Mouse (Mus musculus) heart, adult 2 months (tissue): Measurements from ENCODE around the gene Ndufa13. TPM values are rescaled to one million over a fixed set of nuclear protein-coding genes. Genes with fewer than 3 reads are reported as not detected.

Source experiments
- DNase-seq, 2 experiments: peaks; one replicate each; pipeline ENCODE4 v3.0.0; 2021
- H3K27ac ChIP-seq: fragments of 200-600 bp; 2 replicates; pipeline ENCODE4 v1.8.1; 2022
- H3K27me3 ChIP-seq: fragments of 200-500 bp; 2 replicates; pipeline ENCODE4 v1.6.1; 2012; ENCODE audit warnings: mild to moderate bottlenecking, low read length, inconsistent platforms, mixed read lengths; ENCODE audit not compliant: control insufficient read depth, insufficient read depth
- H3K36me3 ChIP-seq: fragments of 200-500 bp; 2 replicates; pipeline ENCODE4 v1.6.1; 2012; ENCODE audit warnings: low read length, inconsistent platforms; ENCODE audit not compliant: control insufficient read depth, insufficient read depth
- H3K4me1 ChIP-seq: fragments of 200-500 bp; 2 replicates; pipeline ENCODE4 v1.6.1; 2011; ENCODE audit warnings: low read length; ENCODE audit not compliant: control insufficient read depth, insufficient read depth
- H3K4me3 ChIP-seq: fragments of 200-600 bp; 2 replicates; pipeline ENCODE4 v1.8.1; 2022
- H3K79me2 ChIP-seq: fragments of 200-500 bp; replicated peaks from 2 replicates; pipeline ENCODE4 v1.6.1; 2012; ENCODE audit warnings: mild to moderate bottlenecking, inconsistent platforms, low read length, moderate library complexity, mixed read lengths; ENCODE audit not compliant: control insufficient read depth, insufficient read depth
- H3K9ac ChIP-seq: fragments of 200-500 bp; 2 replicates; pipeline ENCODE4 v1.6.1; 2012; ENCODE audit warnings: low read depth, mild to moderate bottlenecking, control low read depth, inconsistent platforms, low read length, mixed read lengths
- CTCF ChIP-seq: fragments of 200-600 bp; IDR thresholded peaks from 2 replicates; pipeline ENCODE4 v1.8.1; 2022; ENCODE audit warnings: antibody characterized with exemption, mild to moderate bottlenecking, moderate library complexity
- EP300 ChIP-seq: fragments of 200-500 bp; IDR thresholded peaks from 2 replicates; pipeline ENCODE4 v1.6.1; 2011; ENCODE audit warnings: low read depth, low read length, control low read depth; ENCODE audit not compliant: insufficient read depth
- POLR2A ChIP-seq: fragments of 200-500 bp; IDR thresholded peaks from 2 replicates; pipeline ENCODE4 v1.6.1; 2011; ENCODE audit warnings: mild to moderate bottlenecking, low read depth, low read length, control low read depth; ENCODE audit not compliant: insufficient read depth
- WGBS: fragments of 180-500 bp; shearing (Covaris S2); methylation state at CpG from one replicate; pipeline ENCODE4 v1.1.7; 2018; 5-methylcytosine and 5-hydroxymethylcytosine counted together
- intact Hi-C: fragments of 180-260 bp; cut with DNase I; formaldehyde crosslinking; loops from one replicate; pipeline ENCODE4 v1.15.1; 2025
- polyA plus RNA-seq: library from polyadenylated mRNA; depleted of rRNA; stranded (reverse); fragments of >200 nt; gene quantifications from 2 replicates; pipeline ENCODE4 v1.2.3, GENCODE M21; 2012; rRNA removed
- total RNA-seq, 2 experiments: library from RNA; stranded (reverse); gene quantifications; 2 replicates each; pipeline ENCODE4 v1.2.3; 2021

The Ndufa13 gene
- total and polyA plus RNA-seq, 3 experiments, result 417 to 492 (median 488) TPM

DNA sequence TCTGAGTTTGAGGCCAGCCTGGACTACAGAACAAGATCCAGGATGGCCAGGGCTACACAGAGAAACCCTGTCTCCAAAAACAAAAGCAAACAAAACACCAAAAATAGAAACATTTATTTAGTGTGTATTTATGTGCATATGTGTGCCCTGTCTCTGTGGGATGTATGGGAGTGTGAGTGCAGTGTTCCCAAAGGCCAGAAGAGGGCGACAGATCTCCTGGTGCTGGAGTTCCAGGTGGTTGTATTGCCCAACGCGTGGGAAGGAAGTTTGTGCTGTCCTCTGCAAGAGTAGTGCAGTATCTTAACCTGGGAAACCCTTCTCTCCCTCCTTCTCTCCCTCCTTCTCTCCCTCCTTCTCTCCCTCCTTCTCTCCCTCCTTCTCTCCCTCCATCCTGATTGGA, 52.5 kb downstream of the Ndufa13 start:
- H3K4me3 ChIP-seq, result no peak overlapping the region
- 55% methylated on average over 3 of the region's 3 CpGs for WGBS
- TF ChIP-seq POLR2A (no peak), CTCF (peak; percentile 24; the same call in 1 of the 2 replicates)
- intact Hi-C loops, result no loop called here
- H3K79me2 ChIP-seq, result no peaks in the 10 kb centered on the region
- no peak for DNase-seq
- H3K27ac ChIP-seq, result no peak overlapping the region
- H3K9ac ChIP-seq, result no peak overlapping the region
- no peaks in the 10 kb centered on the region for H3K36me3 ChIP-seq
- no peaks in the 10 kb centered on the region for H3K27me3 ChIP-seq
- H3K4me1 ChIP-seq, result peaks cover 3% of the 10 kb centered on the region

- peak in 1 of 2 experiments; percentile 66 for DNase-seq
- Histone ChIP-seq H3K4me3 (no peak overlapping the region), H3K27ac (no peak overlapping the region), H3K79me2 (no peaks in the 10 kb centered on the region), H3K4me1 (peaks cover 3% of the 10 kb centered on the region), H3K36me3 (no peaks in the 10 kb centered on the region), H3K9ac (no peak overlapping the region), H3K27me3 (no peaks in the 10 kb centered on the region)
- WGBS, result 34% methylated on average over 8 of the region's 8 CpGs
- TF ChIP-seq POLR2A (no peak), CTCF (no peak), EP300 (no peak)
- intact Hi-C loops, result no loop called here
Measured at GRCm38 (mm10) chr8:69848951-69849350, 53.4 kb downstream of the Ndufa13 start.

GRCm38 (mm10) chr8:69847167-69848065, 54.9 kb downstream of the Ndufa13 start:
- Histone ChIP-seq H3K27me3 (no peaks in the 10 kb centered on the region), H3K4me1 (peaks cover 3% of the 10 kb centered on the region), H3K36me3 (no peaks in the 10 kb centered on the region), H3K9ac (no peak overlapping the region), H3K4me3 (no peak overlapping the region), H3K27ac (no peak overlapping the region), H3K79me2 (no peaks in the 10 kb centered on the region)
- TF ChIP-seq EP300, result no peak
- TF ChIP-seq POLR2A, result no peak
- TF ChIP-seq CTCF, result no peak
- no peak for DNase-seq
- WGBS, result 67% methylated on average over 3 of the region's 3 CpGs
- intact Hi-C loops, result no loop called here

Other genes starting within 250 kb of the Ndufa13 start
- 1 to 10 TPM; 1.1 to 1.3 TPM for gene Zfp964, start 248.1 kb downstream of the Ndufa13 start, total RNA-seq
- 0.62 and 1.2 TPM in 2 replicates for gene Zfp964, start 248.1 kb downstream of the Ndufa13 start, polyA plus RNA-seq
- gene Zfp869, start 191.8 kb downstream of the Ndufa13 start, total RNA-seq, result 10 to 100 TPM; 14.6 to 15.7 TPM
- 3.0 and 6.1 TPM in 2 replicates for gene Zfp869, start 191.8 kb downstream of the Ndufa13 start, polyA plus RNA-seq
- 1 to 10 TPM; 2.5 to 2.7 TPM for gene Zfp963, start 152.6 kb downstream of the Ndufa13 start, total RNA-seq
- gene Zfp963, start 152.6 kb downstream of the Ndufa13 start, polyA plus RNA-seq, result 1.7 and 3.8 TPM in 2 replicates
- 1 to 10 TPM in 1 of 2 experiments, under 1 TPM in 1; 0.47 to 2.1 TPM for gene Gm20422, start 127.7 kb downstream of the Ndufa13 start, total RNA-seq
- gene Gm20422, start 127.7 kb downstream of the Ndufa13 start, polyA plus RNA-seq, result 0.64 TPM in 1 of 2 replicates, not detected in the other
- gene Atp13a1, start 111.4 kb downstream of the Ndufa13 start, total RNA-seq, result 10 to 100 TPM; 12.9 to 14.7 TPM
- gene Atp13a1, start 111.4 kb downstream of the Ndufa13 start, polyA plus RNA-seq, result 25.7 and 26.5 TPM in 2 replicates
- gene Zfp866, start 111.4 kb downstream of the Ndufa13 start, total RNA-seq, result 10 to 100 TPM; 15.6 to 16.1 TPM
- 8.5 and 16.0 TPM in 2 replicates for gene Zfp866, start 111.4 kb downstream of the Ndufa13 start, polyA plus RNA-seq
- 1 to 10 TPM; 4.6 to 4.8 TPM for gene Gmip, start 93.9 kb downstream of the Ndufa13 start, total RNA-seq
- gene Gmip, start 93.9 kb downstream of the Ndufa13 start, polyA plus RNA-seq, result 6.6 and 10.9 TPM in 2 replicates
- under 1 TPM; 0.18 to 0.25 TPM for gene Lpar2, start 80.1 kb downstream of the Ndufa13 start, total RNA-seq
- gene Lpar2, start 80.1 kb downstream of the Ndufa13 start, polyA plus RNA-seq, result 0.32 and 0.53 TPM in 2 replicates
- under 1 TPM; 0.23 to 0.37 TPM for gene Pbx4, start 70.1 kb downstream of the Ndufa13 start, total RNA-seq
- gene Pbx4, start 70.1 kb downstream of the Ndufa13 start, polyA plus RNA-seq, result 0.61 and 0.68 TPM in 2 replicates
- gene Cilp2, start 14.9 kb downstream of the Ndufa13 start, total RNA-seq, result 1 to 10 TPM; 1.5 to 1.9 TPM
- 11.2 and 16.8 TPM in 2 replicates for gene Cilp2, start 14.9 kb downstream of the Ndufa13 start, polyA plus RNA-seq
- under 1 TPM; 0.16 to 0.23 TPM for gene Tssk6, start 374 bp downstream of the Ndufa13 start, total RNA-seq
- gene Tssk6, start 374 bp downstream of the Ndufa13 start, polyA plus RNA-seq, result 0.23 and 0.49 TPM in 2 replicates
- 10 to 100 TPM; 13.3 to 16.8 TPM for gene Yjefn3, start 154 bp upstream of the Ndufa13 start, total RNA-seq
- 11.5 and 14.2 TPM in 2 replicates for gene Yjefn3, start 154 bp upstream of the Ndufa13 start, polyA plus RNA-seq
- gene Gatad2a, start 93.8 kb upstream of the Ndufa13 start, total RNA-seq, result 10 to 100 TPM; 36.4 TPM
- 23.7 and 24.7 TPM in 2 replicates for gene Gatad2a, start 93.8 kb upstream of the Ndufa13 start, polyA plus RNA-seq
- gene Mau2, start 140.2 kb upstream of the Ndufa13 start, total RNA-seq, result 10 to 100 TPM; 30.1 to 32.6 TPM
- gene Mau2, start 140.2 kb upstream of the Ndufa13 start, polyA plus RNA-seq, result 33.2 and 46.9 TPM in 2 replicates
- 10 to 100 TPM; 15.8 to 19.6 TPM for gene Sugp1, start 140.3 kb upstream of the Ndufa13 start, total RNA-seq
- gene Sugp1, start 140.3 kb upstream of the Ndufa13 start, polyA plus RNA-seq, result 6.7 and 10.6 TPM in 2 replicates
- gene Tm6sf2, start 170.4 kb upstream of the Ndufa13 start, total RNA-seq, result under 1 TPM; 0.64 to 0.94 TPM
- gene Tm6sf2, start 170.4 kb upstream of the Ndufa13 start, polyA plus RNA-seq, result 2.7 and 3.1 TPM in 2 replicates
- under 1 TPM in 1 of 2 experiments, not detected in 1; 0.10 TPM for gene Hapln4, start 180.9 kb upstream of the Ndufa13 start, total RNA-seq
- gene Hapln4, start 180.9 kb upstream of the Ndufa13 start, polyA plus RNA-seq, result 0.15 and 0.16 TPM in 2 replicates
- gene Ncan, start 218.3 kb upstream of the Ndufa13 start, total RNA-seq, result under 1 TPM in 1 of 2 experiments, not detected in 1; 0.02 TPM
- gene Ncan, start 218.3 kb upstream of the Ndufa13 start, polyA plus RNA-seq, result 0.08 and 0.18 TPM in 2 replicates
- 1 to 10 TPM; 5.5 to 7.6 TPM for gene Nr2c2ap, start 228.8 kb upstream of the Ndufa13 start, total RNA-seq
- 7.0 and 10.7 TPM in 2 replicates for gene Nr2c2ap, start 228.8 kb upstream of the Ndufa13 start, polyA plus RNA-seq
- 10 to 100 TPM; 18.1 to 18.6 TPM for gene Rfxank, start 236.6 kb upstream of the Ndufa13 start, total RNA-seq
- 30.9 and 41.5 TPM in 2 replicates for gene Rfxank, start 236.6 kb upstream of the Ndufa13 start, polyA plus RNA-seq
- gene Borcs8, start 236.9 kb upstream of the Ndufa13 start, total RNA-seq, result 10 to 100 TPM; 22.6 to 23.7 TPM
- gene Borcs8, start 236.9 kb upstream of the Ndufa13 start, polyA plus RNA-seq, result 45.3 and 46.6 TPM in 2 replicates
- under 1 TPM; 0.25 to 0.44 TPM for gene Mef2b, start 237.2 kb upstream of the Ndufa13 start, total RNA-seq
- gene Mef2b, start 237.2 kb upstream of the Ndufa13 start, polyA plus RNA-seq, result 0.27 and 0.38 TPM in 2 replicates